Mouse (Mus musculus): Measurements from ENCODE around the gene Afmid. TPM values are rescaled to one million over a fixed set of nuclear protein-coding genes. Genes with fewer than 3 reads are reported as not detected.

Gene Afmid
- polyA plus RNA-seq, 2 experiments, result 7.5 to 7.6 TPM

DNA sequence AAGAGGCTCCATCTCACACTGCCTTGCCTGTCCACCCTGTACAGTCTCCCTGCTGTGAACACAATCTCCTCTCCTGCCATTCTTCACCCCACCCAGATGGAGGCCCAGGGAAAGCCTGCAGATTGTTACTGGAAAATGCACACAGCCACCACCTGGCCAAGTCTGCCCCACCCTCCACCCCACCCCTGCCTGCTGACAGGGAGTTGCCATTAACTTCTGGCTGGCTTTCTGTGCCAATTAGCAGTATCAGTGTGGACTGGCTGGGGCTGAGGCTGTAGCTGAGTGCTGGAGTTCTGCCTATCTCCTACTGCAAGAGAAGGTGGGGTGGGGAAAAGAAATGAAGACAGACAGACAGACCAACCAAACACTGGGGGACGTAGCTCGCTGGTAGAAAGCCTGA, 12.8 kb downstream of the Afmid start:
- Histone ChIP-seq H3K4me3 (ENCODE audit: insufficient read depth in 1 of 2, low read depth in 2 of 2, low read length in 2 of 2) (no peak overlapping the region), H3K9me3 (ENCODE audit: control insufficient read depth, low read length) (no peaks in the 10 kb centered on the region), H3K4me1 (replicated peaks; ENCODE audit: control insufficient read depth in 2 of 2, insufficient read depth in 2 of 2, low read length in 1 of 2) (peaks cover 46 to 51% of the 10 kb centered on the region in 2 experiments), H3K9ac (replicated peaks) (peak overlapping the region; percentile 47), H3K4me2 (ENCODE audit: low read depth) (peak overlapping the region; percentile 59), H3K27me3 (ENCODE audit: control insufficient read depth, insufficient read depth, low read length) (no peaks in the 10 kb centered on the region), H3K36me3 (replicated peaks; ENCODE audit: control insufficient read depth, insufficient read depth, low read depth) (no peaks in the 10 kb centered on the region), H3K27ac (peak overlapping the region; percentile 90)
- ATAC-seq (ENCODE audit: insufficient read depth), result peak; percentile 96
- WGBS (ENCODE audit: insufficient replicate concordance), result 10% methylated on average over 2 of the region's 2 CpGs
- 0 out of 2 replicates have a peak, but pooled peaks have one; percentile 32 for TF ChIP-seq CTCF (IDR thresholded peaks at IDR 0.05; ENCODE audit: low read depth)
- TF ChIP-seq EP300 (IDR thresholded peaks at IDR 0.05; ENCODE audit: low read depth), result peak; percentile 63
- DNase-seq (ENCODE audit: low read depth in 3 of 3, low spot score in 3 of 3), result peak; percentile 75 to 85 (median 78)

GRCm38 (mm10) chr11:117839021-117839420, 13.3 kb downstream of the Afmid start:
- H3K27ac ChIP-seq, result peak overlapping the region; percentile 90
- 21% methylated on average over 1 of the region's 1 CpGs for WGBS (ENCODE audit: insufficient replicate concordance)
- ATAC-seq (ENCODE audit: insufficient read depth), result peak; percentile 21; the same call in 1 of the 2 replicates
- peak overlapping the region; percentile 47 for H3K9ac ChIP-seq (replicated peaks)
- H3K4me3 ChIP-seq (ENCODE audit: insufficient read depth in 1 of 2, low read depth in 2 of 2, low read length in 2 of 2), result no peak overlapping the region
- H3K36me3 ChIP-seq (replicated peaks; ENCODE audit: control insufficient read depth, insufficient read depth, low read depth), result no peaks in the 10 kb centered on the region
- TF ChIP-seq CTCF (IDR thresholded peaks at IDR 0.05; ENCODE audit: low read depth) (no peak), EP300 (IDR thresholded peaks at IDR 0.05; ENCODE audit: low read depth) (no peak)
- DNase-seq (ENCODE audit: low read depth in 3 of 3, low spot score in 3 of 3), result no peak
- peaks cover 46 to 48% of the 10 kb centered on the region in 2 experiments for H3K4me1 ChIP-seq (replicated peaks; ENCODE audit: control insufficient read depth in 2 of 2, insufficient read depth in 2 of 2, low read length in 1 of 2)
- H3K9me3 ChIP-seq (ENCODE audit: control insufficient read depth, low read length), result no peaks in the 10 kb centered on the region
- no peaks in the 10 kb centered on the region for H3K27me3 ChIP-seq (ENCODE audit: control insufficient read depth, insufficient read depth, low read length)
- H3K4me2 ChIP-seq (ENCODE audit: low read depth), result peak overlapping the region; percentile 59

GRCm38 (mm10) chr11:117840910-117841309, 15.2 kb downstream of the Afmid start:
- 50% methylated on average over 1 of the region's 1 CpGs for whole genome bisulfite sequencing (ENCODE audit: insufficient replicate concordance)
- Histone ChIP-seq H3K4me1 (replicated peaks; ENCODE audit: control insufficient read depth in 2 of 2, insufficient read depth in 2 of 2, low read length in 1 of 2) (peaks cover 46 to 48% of the 10 kb centered on the region in 2 experiments), H3K9me3 (ENCODE audit: control insufficient read depth, low read length) (no peaks in the 10 kb centered on the region), H3K36me3 (replicated peaks; ENCODE audit: control insufficient read depth, insufficient read depth, low read depth) (no peaks in the 10 kb centered on the region), H3K27ac (peak overlapping the region; percentile 4; the same call in 1 of the 2 replicates), H3K27me3 (ENCODE audit: control insufficient read depth, insufficient read depth, low read length) (no peaks in the 10 kb centered on the region), H3K4me3 (ENCODE audit: insufficient read depth in 1 of 2, low read depth in 2 of 2, low read length in 2 of 2) (no peak overlapping the region), H3K9ac (replicated peaks) (no peak overlapping the region), H3K4me2 (ENCODE audit: low read depth) (no peak overlapping the region)
- DNase-seq (ENCODE audit: low read depth in 3 of 3, low spot score in 3 of 3), result no peak
- no peak for ATAC-seq (ENCODE audit: insufficient read depth)
- no peak for TF ChIP-seq EP300 (IDR thresholded peaks at IDR 0.05; ENCODE audit: low read depth)
- TF ChIP-seq CTCF (IDR thresholded peaks at IDR 0.05; ENCODE audit: low read depth), result no peak

DNA sequence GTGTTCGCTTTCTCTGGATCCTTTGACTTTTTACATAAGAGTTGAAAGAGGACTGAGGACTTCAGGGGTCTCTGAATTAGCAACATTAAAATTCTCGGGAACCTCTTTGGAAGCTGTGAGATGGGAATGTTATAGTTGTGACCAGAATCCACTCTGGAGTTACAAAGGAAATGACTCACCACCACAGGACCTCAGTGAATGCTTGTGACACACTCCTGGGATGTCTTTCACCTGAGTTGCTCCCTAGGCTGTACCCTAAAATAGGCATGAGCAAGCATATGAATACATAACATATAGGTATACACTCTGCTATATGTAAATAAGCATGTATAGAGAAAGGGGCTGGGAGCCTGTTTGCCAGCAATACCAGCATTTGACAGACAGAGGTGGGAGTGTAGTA, 17.7 kb downstream of the Afmid start:
- Histone ChIP-seq H3K27me3 (ENCODE audit: control insufficient read depth, insufficient read depth, low read length) (no peaks in the 10 kb centered on the region), H3K4me1 (replicated peaks; ENCODE audit: control insufficient read depth in 2 of 2, insufficient read depth in 2 of 2, low read length in 1 of 2) (peaks cover 31 to 43% of the 10 kb centered on the region in 2 experiments), H3K4me2 (ENCODE audit: low read depth) (no peak overlapping the region), H3K4me3 (ENCODE audit: insufficient read depth in 1 of 2, low read depth in 2 of 2, low read length in 2 of 2) (no peak overlapping the region), H3K27ac (no peak overlapping the region), H3K9ac (replicated peaks) (no peak overlapping the region), H3K36me3 (replicated peaks; ENCODE audit: control insufficient read depth, insufficient read depth, low read depth) (no peaks in the 10 kb centered on the region), H3K9me3 (ENCODE audit: control insufficient read depth, low read length) (no peaks in the 10 kb centered on the region)
- TF ChIP-seq EP300 (IDR thresholded peaks at IDR 0.05; ENCODE audit: low read depth) (no peak), CTCF (IDR thresholded peaks at IDR 0.05; ENCODE audit: low read depth) (no peak)
- DNase-seq (ENCODE audit: low read depth in 3 of 3, low spot score in 3 of 3) (no peak), ATAC-seq (ENCODE audit: insufficient read depth) (no peak)
- 65% methylated on average over 2 of the region's 2 CpGs for WGBS (ENCODE audit: insufficient replicate concordance)

DNA sequence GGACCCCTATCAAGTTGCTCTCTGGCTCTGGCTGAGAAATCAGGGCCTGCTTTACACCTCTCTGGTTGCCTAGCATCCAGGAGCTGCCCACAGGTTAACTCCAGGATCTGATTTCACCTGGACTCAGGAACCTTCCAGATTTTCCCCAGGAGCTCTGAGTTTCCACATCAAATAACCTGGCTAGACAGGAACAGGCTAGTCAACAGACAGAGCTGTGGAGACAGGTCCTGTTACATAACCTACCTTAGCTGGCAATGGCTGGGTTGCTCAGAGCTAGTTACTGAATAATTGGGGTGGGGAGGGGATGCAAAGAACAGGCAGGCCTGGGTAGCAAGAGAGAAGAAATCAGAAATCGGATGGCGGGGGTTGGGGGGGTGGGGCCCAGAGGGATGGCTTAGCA, 19.3 kb downstream of the Afmid start:
- no peak for TF ChIP-seq EP300 (IDR thresholded peaks at IDR 0.05; ENCODE audit: low read depth)
- Histone ChIP-seq H3K4me3 (ENCODE audit: insufficient read depth in 1 of 2, low read depth in 2 of 2, low read length in 2 of 2) (no peak overlapping the region), H3K4me1 (replicated peaks; ENCODE audit: control insufficient read depth in 2 of 2, insufficient read depth in 2 of 2, low read length in 1 of 2) (peaks cover 19 to 28% of the 10 kb centered on the region in 2 experiments), H3K9me3 (ENCODE audit: control insufficient read depth, low read length) (no peaks in the 10 kb centered on the region), H3K9ac (replicated peaks) (no peak overlapping the region), H3K27me3 (ENCODE audit: control insufficient read depth, insufficient read depth, low read length) (no peaks in the 10 kb centered on the region), H3K4me2 (ENCODE audit: low read depth) (no peak overlapping the region), H3K36me3 (replicated peaks; ENCODE audit: control insufficient read depth, insufficient read depth, low read depth) (no peaks in the 10 kb centered on the region), H3K27ac (no peak overlapping the region)
- 71% methylated on average over 2 of the region's 2 CpGs for WGBS (ENCODE audit: insufficient replicate concordance)
- no peak for DNase-seq (ENCODE audit: low read depth in 3 of 3, low spot score in 3 of 3)
- ATAC-seq (ENCODE audit: insufficient read depth), result no peak
